Mouse (Mus musculus): ENCODE data around the gene Hnrnpr. TPM values are rescaled to one million over a fixed set of nuclear protein-coding genes. Genes with fewer than 3 reads are reported as not detected.

Gene Hnrnpr
- total RNA-seq, 2 experiments from 2014 or later: 115 TPM

DNA sequence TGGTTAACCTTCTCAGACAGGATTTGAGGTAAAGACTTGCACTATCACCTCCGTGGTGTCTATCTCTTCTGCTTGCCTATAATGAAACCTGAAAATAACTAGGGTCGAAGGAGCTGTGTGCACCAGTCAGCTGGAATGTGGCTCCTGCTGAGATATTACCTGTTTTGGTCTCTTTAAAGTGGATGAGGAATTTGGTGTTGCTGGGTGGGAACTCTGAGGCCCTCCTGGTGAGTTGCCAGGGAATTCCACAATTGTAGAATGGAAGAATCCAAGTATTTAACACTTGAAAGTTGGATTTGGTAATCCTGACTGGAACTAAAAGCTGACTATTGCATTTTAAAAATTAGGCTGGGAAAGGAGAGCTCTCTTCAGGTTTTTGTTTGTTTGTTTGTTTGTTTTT lies 6.6 kb upstream of the Hnrnpr start:
- no peak for DNase-seq (ENCODE audit: low spot score in 2 of 2)

GRCm38 (mm10) chr4:136308355-136308754 lies 2.4 kb upstream of the Hnrnpr start:
- DNase-seq (ENCODE audit: low spot score in 2 of 2): no peak

GRCm38 (mm10) chr4:136309780-136310179 lies 962 bp upstream of the Hnrnpr start:
- DNase-seq (ENCODE audit: low spot score in 2 of 2): peak; percentile 15 to 26

DNA sequence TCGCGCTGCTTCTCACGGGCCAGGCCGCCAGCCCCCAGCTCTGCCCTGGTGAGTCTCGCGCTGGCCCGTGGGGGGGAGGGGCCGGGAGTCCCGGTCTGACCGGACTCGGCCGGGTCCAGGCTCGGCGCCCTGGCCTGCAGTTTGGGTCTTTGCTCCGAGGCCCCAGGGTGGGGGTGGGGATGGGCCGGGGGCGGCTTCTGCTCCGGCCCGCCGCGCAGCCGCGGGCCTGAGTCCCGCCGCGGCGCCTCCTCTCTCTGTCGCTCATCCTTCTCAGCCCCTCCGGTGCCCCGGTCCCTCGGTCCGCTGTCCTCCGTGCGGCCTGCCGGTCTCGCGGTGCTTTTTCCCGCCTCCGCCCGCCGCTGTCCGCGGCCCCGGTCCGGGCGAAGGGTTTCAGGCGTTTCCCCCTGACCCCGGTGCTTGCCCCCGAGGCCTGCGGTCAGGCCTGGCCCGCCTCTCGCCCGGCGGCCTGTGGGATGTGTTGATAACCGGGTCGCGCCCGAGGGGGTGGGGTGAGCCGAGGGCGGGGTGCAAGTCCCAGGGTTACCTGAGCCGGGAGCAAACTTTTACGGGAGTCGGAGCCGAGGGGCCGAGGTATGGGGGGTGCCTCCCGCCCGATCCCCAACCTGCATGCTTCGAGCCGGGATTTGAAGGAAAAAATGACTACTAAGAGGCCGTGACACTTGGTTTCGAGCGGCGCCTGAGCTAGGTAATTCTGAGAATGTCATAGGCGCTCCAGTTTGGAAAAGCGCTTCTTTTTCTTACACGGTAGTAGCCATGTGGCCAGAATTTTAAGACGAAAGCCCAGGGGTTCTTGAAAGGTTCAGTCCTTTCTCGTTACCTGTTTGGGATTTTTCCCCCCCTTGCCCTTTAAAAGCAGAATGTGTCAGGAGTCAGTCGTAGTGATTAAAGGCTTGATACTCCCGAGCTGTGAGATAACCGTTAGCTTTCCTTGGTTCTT lies 579 bp downstream of the Hnrnpr start:
- DNase-seq (ENCODE audit: low spot score in 2 of 2): peak; percentile 47 to 61

- no peak for DNase-seq (ENCODE audit: low spot score in 2 of 2)
These were observed 1.9 kb downstream of the Hnrnpr start for GRCm38 (mm10) chr4:136312616-136313015.

DNA sequence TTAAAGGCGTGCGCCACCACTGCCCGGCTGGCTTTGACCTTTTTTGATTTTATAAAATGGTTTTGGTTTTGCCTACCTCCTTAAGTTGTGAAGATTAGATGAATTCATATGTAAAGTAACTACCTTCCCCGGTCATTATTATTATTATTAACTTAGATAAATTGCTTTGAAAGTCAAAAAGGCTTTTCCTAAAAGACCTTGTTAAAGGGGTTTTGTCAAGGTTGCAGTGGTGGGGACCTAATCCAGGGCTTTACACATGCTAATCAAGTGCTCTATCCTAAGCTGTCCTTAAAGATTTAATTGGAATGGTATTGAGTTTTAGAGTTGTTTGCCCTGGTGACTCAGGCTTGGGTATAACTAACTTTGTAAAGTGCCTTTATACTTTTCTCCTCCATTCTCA lies 6.9 kb downstream of the Hnrnpr start:
- DNase-seq (ENCODE audit: low spot score in 2 of 2): no peak

- no peak for DNase-seq (ENCODE audit: low spot score in 2 of 2)
These were observed 9.3 kb downstream of the Hnrnpr start for GRCm38 (mm10) chr4:136320016-136320415.

- DNase-seq (ENCODE audit: low spot score in 2 of 2): no peak
These were observed 13.5 kb downstream of the Hnrnpr start for GRCm38 (mm10) chr4:136324226-136324625.

- DNase-seq (ENCODE audit: low spot score in 2 of 2): no peak
These were observed 16.5 kb downstream of the Hnrnpr start for GRCm38 (mm10) chr4:136327238-136327637.

DNA sequence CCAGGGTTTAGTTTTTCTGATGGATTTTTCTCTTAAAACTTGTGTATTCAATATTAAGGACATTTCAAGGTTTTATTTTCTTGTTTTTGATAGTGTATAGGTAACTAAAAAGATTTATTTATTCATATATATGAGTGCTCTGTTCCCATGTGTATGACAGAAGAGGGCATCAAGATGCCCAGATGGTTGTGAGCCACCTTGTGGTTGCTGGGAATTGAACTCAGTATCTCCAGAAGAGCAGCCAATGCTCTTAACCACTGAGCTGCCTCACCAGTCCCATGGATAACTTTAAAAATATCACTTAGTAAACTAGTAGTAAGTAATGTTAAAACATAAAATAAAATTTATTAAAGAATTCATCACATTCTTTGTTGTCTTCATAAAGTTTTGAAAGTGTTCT lies 17.4 kb downstream of the Hnrnpr start:
- DNase-seq (ENCODE audit: low spot score in 2 of 2): no peak

GRCm38 (mm10) chr4:136331709-136332108 lies 21.0 kb downstream of the Hnrnpr start:
- no peak for DNase-seq (ENCODE audit: low spot score in 2 of 2)

DNA sequence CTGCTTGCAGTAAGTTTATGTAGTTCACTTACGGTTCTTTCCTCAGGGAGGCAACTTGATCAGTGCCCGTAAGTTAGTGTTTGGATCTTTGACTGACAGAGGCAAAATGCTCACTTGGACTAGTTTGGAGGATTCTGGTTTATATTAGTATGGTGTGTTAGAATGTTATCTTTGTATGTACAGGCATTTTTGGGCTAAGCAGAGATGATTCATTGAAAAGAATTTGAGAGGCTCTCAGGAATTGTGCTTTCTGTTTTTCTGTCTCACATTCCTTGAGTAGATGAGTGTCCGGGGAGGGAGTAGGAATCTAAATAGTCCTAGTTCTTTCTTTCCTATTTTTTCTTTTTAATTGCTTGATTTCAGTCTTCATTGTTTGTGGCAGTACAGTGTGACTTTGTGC lies 22.4 kb downstream of the Hnrnpr start:
- no peak for DNase-seq (ENCODE audit: low spot score in 2 of 2)

- no peak for DNase-seq (ENCODE audit: low spot score in 2 of 2)
These were observed 24.3 kb downstream of the Hnrnpr start for GRCm38 (mm10) chr4:136335065-136335464.

- no peak for DNase-seq (ENCODE audit: low spot score in 2 of 2)
These were observed 26.4 kb downstream of the Hnrnpr start for GRCm38 (mm10) chr4:136337129-136337528.

GRCm38 (mm10) chr4:136349616-136350015 lies 38.9 kb downstream of the Hnrnpr start:
- DNase-seq (ENCODE audit: low spot score in 2 of 2): no peak

- DNase-seq (ENCODE audit: low spot score in 2 of 2): no peak
These were observed 46.3 kb downstream of the Hnrnpr start for GRCm38 (mm10) chr4:136357026-136357425.

- no peak for DNase-seq (ENCODE audit: low spot score in 2 of 2)
These were observed 46.7 kb downstream of the Hnrnpr start for GRCm38 (mm10) chr4:136357429-136357828.

DNA sequence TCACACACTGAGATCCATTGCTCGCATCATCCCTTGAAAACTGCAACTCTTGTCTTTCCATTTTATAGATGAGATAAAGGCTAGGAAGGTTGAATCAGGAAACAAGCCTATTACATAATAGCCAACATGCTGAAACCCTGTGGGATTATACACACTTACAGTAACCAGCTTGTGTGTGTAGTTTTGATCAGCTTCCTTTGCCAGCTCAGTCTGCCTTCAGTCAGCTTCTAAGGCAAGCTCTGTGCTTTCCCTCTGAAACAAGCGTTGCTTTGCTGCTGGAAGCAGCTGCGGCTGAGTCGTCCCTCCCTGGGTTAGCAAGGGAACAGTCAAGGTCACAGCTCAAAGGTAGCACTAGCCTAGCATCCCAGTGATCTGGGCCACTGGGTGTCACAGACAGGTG lies 57.1 kb downstream of the Hnrnpr start:
- DNase-seq (ENCODE audit: low spot score in 2 of 2): peak in 1 of 2 experiments; percentile 20

- peak; percentile 66 to 76 for DNase-seq (ENCODE audit: low spot score in 2 of 2)
These were observed 59.0 kb downstream of the Hnrnpr start for GRCm38 (mm10) chr4:136369727-136370126.

DNA sequence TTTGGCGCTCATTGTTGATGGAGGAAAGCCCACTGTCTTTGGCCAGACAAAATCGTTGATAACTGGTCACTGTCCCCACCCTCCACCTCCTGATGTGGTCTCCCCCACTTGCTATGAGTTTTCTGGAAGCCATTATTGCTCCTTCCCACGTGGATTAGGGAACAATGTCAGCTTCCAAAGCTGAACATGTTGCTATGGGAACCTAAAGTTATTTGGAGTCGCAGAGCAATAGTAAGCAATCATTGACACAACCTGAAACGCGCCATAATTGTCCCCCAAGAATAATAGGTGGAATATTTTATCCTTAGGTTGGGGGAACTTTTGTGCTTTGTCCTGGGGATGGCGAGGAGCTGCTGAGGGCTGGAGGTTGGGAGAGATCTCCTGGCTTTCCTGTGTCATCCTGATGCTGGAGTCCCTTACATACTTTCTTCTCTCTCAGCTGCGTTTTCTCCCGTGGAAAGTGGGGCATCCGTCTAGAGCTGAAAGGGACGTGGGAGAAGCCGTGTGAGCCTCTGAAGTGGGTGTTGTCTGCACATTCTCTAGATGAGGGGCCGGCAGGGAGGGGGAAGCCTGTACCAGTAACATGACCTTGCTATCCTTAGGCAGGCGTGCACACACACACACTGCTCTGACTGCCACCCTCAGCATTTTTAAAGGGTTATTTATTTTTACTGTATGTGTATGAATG lies 62.9 kb downstream of the Hnrnpr start:
- DNase-seq (ENCODE audit: low spot score in 2 of 2): no peak

GRCm38 (mm10) chr4:136377001-136377400 lies 66.3 kb downstream of the Hnrnpr start:
- DNase-seq (ENCODE audit: low spot score in 2 of 2): no peak

DNA sequence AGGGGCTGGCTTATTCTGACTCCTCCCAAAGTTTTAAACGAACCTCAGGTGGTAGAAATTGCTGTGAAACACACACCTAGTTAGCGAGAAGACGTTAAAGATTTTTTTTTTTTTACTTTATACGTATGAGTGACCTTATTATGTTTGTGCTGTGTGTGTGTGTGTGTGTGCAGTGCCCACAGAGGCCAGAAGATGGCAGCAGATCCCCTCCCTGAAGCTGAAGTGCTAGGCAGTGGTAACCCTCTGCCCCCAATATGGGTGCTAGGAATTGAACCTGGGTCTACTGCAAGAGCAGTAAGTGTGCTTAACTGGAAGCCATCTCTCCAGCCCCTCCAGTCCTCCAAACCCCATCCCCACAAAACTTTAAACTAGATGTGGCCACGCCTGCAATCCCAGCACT lies 72.3 kb downstream of the Hnrnpr start:
- no peak for DNase-seq (ENCODE audit: low spot score in 2 of 2)
